ENCODE assay signal across 30 mouse cellular contexts in the genomic region with DNA sequence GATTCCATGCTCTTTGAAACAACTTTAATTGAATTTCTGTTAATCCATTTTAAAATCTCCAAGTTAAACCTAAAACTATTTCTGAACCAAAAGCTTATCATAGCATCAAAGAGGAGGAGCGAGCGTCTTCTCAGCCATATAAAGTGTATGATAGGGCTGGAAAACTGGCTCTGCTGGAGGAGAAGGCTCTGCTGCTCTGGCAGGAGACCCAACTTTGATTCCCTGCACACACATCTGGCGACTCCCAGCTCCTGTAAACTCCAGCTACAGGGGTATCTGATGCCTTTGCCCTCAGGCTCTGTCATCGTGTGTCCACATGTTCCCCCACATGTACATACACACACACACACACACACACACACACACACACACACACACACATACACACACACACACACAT.
DNase-seq lines count a peak whose midpoint lies in the region; ATAC-seq and TF ChIP-seq lines count a peak whose summit lies in the region.
"Had no signal": no experiment of that assay in that cellular context is flagged by ENCODE, and none has a peak within 500 bp of the region (broad histone marks: within the 10 kb centered on the region; RNA-seq: fewer than 3 reads in every experiment).

No protein-coding gene starts in this region.

- H3K9me3 ChIP-seq in limb, embryonic 12.5 days: no peaks in the 10 kb centered on the region
- H3K9me3 ChIP-seq in limb, embryonic 10.5 days (replicated peaks): no peaks in the 10 kb centered on the region
- H3K9me3 ChIP-seq in embryonic facial prominence, embryonic 13.5 days: no peaks in the 10 kb centered on the region
- H3K9me3 ChIP-seq in limb, embryonic 14.5 days (ENCODE audit: control insufficient read depth, low read length): no peaks in the 10 kb centered on the region
- H3K9me3 ChIP-seq: embryonic facial prominence, embryonic 12.5 days; forebrain, embryonic 10.5 days; forebrain, embryonic 13.5 days; heart, embryonic 12.5 days; heart, embryonic 15.5 days; hindbrain, embryonic 10.5 days; hindbrain, embryonic 13.5 days; intestine, embryonic 15.5 days had no signal

- H3K4me1 ChIP-seq in limb, embryonic 12.5 days (replicated peaks): peaks cover 3% of the 10 kb centered on the region; the same call in 1 of the 2 replicates
- H3K4me1 ChIP-seq in limb, embryonic 10.5 days: no peaks in the 10 kb centered on the region
- H3K4me1 ChIP-seq in embryonic facial prominence, embryonic 13.5 days: no peaks in the 10 kb centered on the region; the same call in 1 of the 2 replicates
- H3K4me1 ChIP-seq in limb, embryonic 14.5 days (ENCODE audit: control insufficient read depth, insufficient read depth, low read length): no peaks in the 10 kb centered on the region
- H3K4me1 ChIP-seq: embryonic facial prominence, embryonic 12.5 days; forebrain, embryonic 10.5 days; forebrain, embryonic 13.5 days; heart, embryonic 12.5 days; heart, embryonic 15.5 days; hindbrain, embryonic 10.5 days; hindbrain, embryonic 13.5 days; intestine, embryonic 15.5 days had no signal

- H3K9ac ChIP-seq in limb, embryonic 12.5 days (replicated peaks): no peak overlapping the region
- H3K9ac ChIP-seq in embryonic facial prominence, embryonic 13.5 days: no peak overlapping the region
- no peak overlapping the region for H3K9ac ChIP-seq in limb, embryonic 14.5 days (ENCODE audit: low read depth, low read length, severe bottlenecking)
- H3K9ac ChIP-seq: embryonic facial prominence, embryonic 12.5 days; forebrain, embryonic 13.5 days; heart, embryonic 12.5 days; heart, embryonic 15.5 days; hindbrain, embryonic 13.5 days; intestine, embryonic 15.5 days had no signal

- WGBS in limb, embryonic 12.5 days: 49% methylated on average over 4 of the region's 4 CpGs
- WGBS in limb, embryonic 10.5 days: 84% methylated on average over 4 of the region's 4 CpGs
- 33% methylated on average over 4 of the region's 4 CpGs for WGBS in embryonic facial prominence, embryonic 13.5 days
- WGBS in limb, embryonic 14.5 days: 38% methylated on average over 4 of the region's 4 CpGs

- no peak for TF ChIP-seq POLR2A in limb, embryonic 14.5 days (IDR thresholded peaks at IDR 0.05; ENCODE audit: borderline replicate concordance, extremely low read depth, insufficient read depth, insufficient read length)

- H3K36me3 ChIP-seq in limb, embryonic 12.5 days: no peaks in the 10 kb centered on the region
- no peaks in the 10 kb centered on the region for H3K36me3 ChIP-seq in limb, embryonic 10.5 days
- no peaks in the 10 kb centered on the region for H3K36me3 ChIP-seq in embryonic facial prominence, embryonic 13.5 days
- no peaks in the 10 kb centered on the region for H3K36me3 ChIP-seq in limb, embryonic 14.5 days (ENCODE audit: control insufficient read depth, insufficient read depth, low read length)
- H3K36me3 ChIP-seq: embryonic facial prominence, embryonic 12.5 days; forebrain, embryonic 10.5 days; G1E; heart, embryonic 12.5 days; heart, embryonic 15.5 days; hindbrain, embryonic 10.5 days; hindbrain, embryonic 13.5 days; intestine, embryonic 15.5 days had no signal

- peak overlapping the region; percentile 73; the same call in 1 of the 2 replicates for H3K27ac ChIP-seq in limb, embryonic 12.5 days
- no peak overlapping the region for H3K27ac ChIP-seq in limb, embryonic 10.5 days
- H3K27ac ChIP-seq in embryonic facial prominence, embryonic 13.5 days: no peak overlapping the region
- H3K27ac ChIP-seq in limb, embryonic 14.5 days (replicated peaks; ENCODE audit: low read depth, low read length): 0 out of 2 replicates have a peak overlapping the region, but pooled peaks have one; percentile 20
- H3K27ac ChIP-seq: embryonic facial prominence, embryonic 12.5 days; forebrain, embryonic 10.5 days; forebrain, embryonic 13.5 days; heart, embryonic 15.5 days; hindbrain, embryonic 10.5 days; hindbrain, embryonic 13.5 days; intestine, embryonic 15.5 days had no signal

- DNase-seq in limb, embryonic 10.5 days (ENCODE audit: low spot score): no peak
- no peak for DNase-seq in limb, embryonic 14.5 days (ENCODE audit: low spot score)
- no peak for DNase-seq in neural tube, embryonic 10.5 days (ENCODE audit: extremely low spot score, low spot score)
- DNase-seq in spleen, postnatal 4 days (ENCODE audit: low spot score in 2 of 2): no peak
- DNase-seq: adrenal gland, adult 8-10 months; adrenal gland, postnatal 25 days; B cell, adult 2 months; cerebellum, adult 11-12 months; cerebellum, adult 8-10 months; cerebellum, postnatal 10 days; cerebellum, postnatal 36 days; embryo, embryonic 11 days; gastrocnemius, postnatal 10 days; gastrocnemius, postnatal 36 days; heart, postnatal 10 days; heart, postnatal 36 days had no signal

- no peaks in the 10 kb centered on the region for H3K27me3 ChIP-seq in limb, embryonic 12.5 days
- no peaks in the 10 kb centered on the region for H3K27me3 ChIP-seq in limb, embryonic 10.5 days (ENCODE audit: low read depth, poor library complexity, severe bottlenecking)
- H3K27me3 ChIP-seq in embryonic facial prominence, embryonic 13.5 days: no peaks in the 10 kb centered on the region
- no peaks in the 10 kb centered on the region for H3K27me3 ChIP-seq in limb, embryonic 14.5 days (ENCODE audit: control insufficient read depth, insufficient read depth, low read length)
- H3K27me3 ChIP-seq: CH12.LX; embryonic facial prominence, embryonic 12.5 days; forebrain, embryonic 13.5 days; heart, embryonic 12.5 days; heart, embryonic 15.5 days; hindbrain, embryonic 13.5 days; intestine, embryonic 15.5 days had no signal

- ATAC-seq in limb, embryonic 12.5 days (ENCODE audit: insufficient number of reproducible peaks, insufficient read depth, low FRiP score, low TSS enrichment, low read depth): no peak
- ATAC-seq in embryonic facial prominence, embryonic 13.5 days (ENCODE audit: insufficient number of reproducible peaks, insufficient read depth, low FRiP score, low TSS enrichment, low read depth): 0 out of 2 replicates have a peak, but pooled peaks have one; percentile 52
- no peak for ATAC-seq in limb, embryonic 14.5 days (ENCODE audit: low FRiP score, low read depth)
- ATAC-seq: forebrain, embryonic 13.5 days; forebrain, embryonic 16.5 days; hindbrain, embryonic 16.5 days; intestine, embryonic 15.5 days had no signal

- no peak overlapping the region for H3K4me3 ChIP-seq in limb, embryonic 12.5 days (replicated peaks)
- H3K4me3 ChIP-seq in limb, embryonic 10.5 days: no peak overlapping the region
- H3K4me3 ChIP-seq in embryonic facial prominence, embryonic 13.5 days: no peak overlapping the region
- H3K4me3 ChIP-seq in limb, embryonic 14.5 days (replicated peaks; ENCODE audit: low read length): no peak overlapping the region
- H3K4me3 ChIP-seq: embryonic facial prominence, embryonic 12.5 days; forebrain, embryonic 10.5 days; forebrain, embryonic 13.5 days; heart, embryonic 12.5 days; heart, embryonic 15.5 days; hindbrain, embryonic 10.5 days; hindbrain, embryonic 13.5 days; intestine, embryonic 15.5 days had no signal

- H3K4me2 ChIP-seq in limb, embryonic 12.5 days: no peak overlapping the region
- H3K4me2 ChIP-seq in embryonic facial prominence, embryonic 13.5 days: no peak overlapping the region
- H3K4me2 ChIP-seq in limb, embryonic 14.5 days (replicated peaks; ENCODE audit: low read depth, low read length, severe bottlenecking): no peak overlapping the region
- H3K4me2 ChIP-seq: embryonic facial prominence, embryonic 12.5 days; forebrain, embryonic 13.5 days; heart, embryonic 12.5 days; heart, embryonic 15.5 days; hindbrain, embryonic 13.5 days; intestine, embryonic 15.5 days had no signal

Comparison
In these comparisons a context has a peak if more than half of its experiments do, and no peak if none do; other contexts are left out.
1. H3K27ac ChIP-seq: peak in limb, embryonic 12.5 days (single experiment) and limb, embryonic 14.5 days (single experiment); none in limb, embryonic 10.5 days (single experiment) and embryonic facial prominence, embryonic 13.5 days (single experiment).